Mouse (Mus musculus) spleen, embryonic (tissue): ENCODE data around the gene Sin3a.

Source experiments
- CTCF ChIA-PET: fragments of 350-600 bp; sonication (Branson Sonifier 250); formaldehyde crosslinking; loops from one replicate; lab custom pipeline; 2022; lab: Charles Lee

The Sin3a gene

DNA sequence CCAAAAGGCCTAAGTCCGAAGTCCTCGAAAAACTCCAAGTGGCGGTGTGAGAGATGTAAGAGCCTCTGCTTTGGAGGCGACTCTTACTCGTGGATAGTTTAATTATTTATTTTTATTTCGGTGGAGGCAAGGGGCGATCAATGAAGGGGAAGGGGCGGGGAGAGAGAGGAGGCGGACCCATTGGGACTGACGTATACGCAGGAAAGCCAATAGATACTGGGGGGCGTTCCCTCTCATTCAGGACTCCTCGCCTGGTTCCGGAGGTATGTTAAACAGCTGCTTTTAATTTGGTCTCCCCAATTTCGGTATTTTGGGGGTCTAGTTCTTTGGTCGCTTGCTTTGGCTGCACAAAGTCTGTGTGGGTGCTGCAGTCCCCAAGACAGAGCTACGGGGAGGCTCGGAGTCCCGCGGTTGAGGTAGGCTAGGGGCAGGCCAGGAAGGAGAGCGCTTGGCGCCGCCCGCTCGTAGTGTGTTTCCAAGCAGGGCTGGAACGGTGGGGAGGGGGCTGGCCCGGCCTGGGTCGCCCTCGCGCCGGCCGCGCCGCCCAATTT is at the start of gene Sin3a:
Gene Sin3a (plus strand): TSS at position 240 of the 551 bp plus-strand sequence.
- CTCF ChIA-PET: interaction anchor here (0.6 to 0.8 kb wide), 2 partner anchors 59 to 155 kb away, joined by 3 to 4 read pairs; partner anchors contain the start of gene Man2c1

DNA sequence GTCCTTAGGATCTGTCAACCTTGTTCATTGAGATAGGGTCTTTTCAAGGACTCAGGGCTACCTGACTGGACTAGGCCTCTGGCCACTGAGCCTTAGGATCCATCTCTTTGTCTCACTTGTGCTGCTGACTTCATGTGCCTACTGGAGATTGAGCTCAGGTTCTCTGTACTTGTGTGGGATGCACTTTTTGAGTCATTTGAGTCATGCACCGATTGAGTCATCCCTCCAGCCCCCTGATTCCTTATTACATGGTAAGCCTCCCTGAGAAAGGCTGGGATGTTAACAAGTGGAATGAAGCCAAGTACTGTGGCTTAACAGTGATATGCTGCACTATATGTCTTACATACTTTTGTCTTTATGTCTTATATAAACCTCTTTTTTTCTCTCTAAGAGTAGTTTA is 40.1 kb upstream of the Sin3a start:
- CTCF ChIA-PET: no interaction called here

DNA sequence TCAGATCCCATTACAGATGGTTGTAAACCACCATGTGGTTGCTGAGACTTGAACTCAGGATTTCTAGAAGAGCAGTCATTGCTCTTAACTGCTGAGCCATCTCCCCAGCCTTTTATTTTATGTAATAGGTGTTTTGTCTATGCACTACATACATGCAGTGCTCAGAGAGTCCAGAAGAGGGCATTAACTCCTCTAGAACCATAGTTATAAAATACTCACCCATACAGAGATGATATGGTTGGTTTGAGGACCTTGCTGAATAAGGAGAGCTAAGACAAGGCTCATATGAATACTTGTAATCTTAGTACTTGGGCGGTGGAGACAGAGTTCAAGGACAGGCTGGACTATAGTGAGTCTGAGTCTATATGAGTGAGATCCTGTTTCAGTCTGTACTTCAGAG is 15.6 kb upstream of the Sin3a start:
- CTCF ChIA-PET: interaction anchor here (0.7 kb wide), 1 partner anchor 166 kb away, joined by 3 read pairs; no protein-coding TSS in a partner anchor

DNA sequence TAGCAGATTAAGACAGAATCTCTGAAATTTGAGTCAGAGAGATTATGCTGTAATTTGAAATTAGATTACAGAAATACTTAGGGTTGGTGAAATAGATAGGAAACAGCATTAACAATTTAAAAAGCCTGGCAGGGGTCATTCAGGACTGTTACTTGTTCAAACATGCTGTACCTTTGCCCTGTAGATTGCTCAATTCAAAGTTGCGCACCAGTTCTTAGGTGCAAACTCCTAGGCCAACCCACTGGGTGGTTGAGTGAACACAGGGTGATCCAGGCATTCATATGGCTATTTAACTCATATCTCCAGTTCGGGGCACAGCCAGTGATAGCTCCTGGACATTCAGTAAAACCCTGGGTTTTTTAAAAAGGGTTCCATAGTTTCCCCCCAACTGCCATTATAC is 7.7 kb upstream of the Sin3a start:
- CTCF ChIA-PET: interaction anchor here (0.6 kb wide), 1 partner anchor 456 kb away, joined by 6 read pairs; no protein-coding TSS in a partner anchor

DNA sequence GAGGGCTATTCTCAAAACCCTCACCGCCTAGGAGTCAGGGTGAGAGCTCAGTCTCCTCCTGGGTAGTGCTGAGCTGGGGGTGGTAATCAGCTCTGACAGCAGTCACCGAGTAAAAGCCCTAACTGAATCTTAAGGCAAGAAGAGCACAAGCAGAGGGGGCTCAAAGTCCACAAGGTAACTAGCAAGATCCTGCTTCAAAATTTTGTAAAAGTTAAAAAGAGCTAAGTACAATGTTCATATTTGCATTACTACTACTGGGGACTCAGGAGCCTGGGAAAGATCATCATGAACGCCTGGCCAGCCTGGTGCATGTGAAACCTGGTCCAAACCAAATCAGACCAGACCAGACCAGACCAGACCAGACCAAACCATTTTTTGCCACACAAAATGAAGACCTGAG is 3.6 kb upstream of the Sin3a start:
- CTCF ChIA-PET: no interaction called here

DNA sequence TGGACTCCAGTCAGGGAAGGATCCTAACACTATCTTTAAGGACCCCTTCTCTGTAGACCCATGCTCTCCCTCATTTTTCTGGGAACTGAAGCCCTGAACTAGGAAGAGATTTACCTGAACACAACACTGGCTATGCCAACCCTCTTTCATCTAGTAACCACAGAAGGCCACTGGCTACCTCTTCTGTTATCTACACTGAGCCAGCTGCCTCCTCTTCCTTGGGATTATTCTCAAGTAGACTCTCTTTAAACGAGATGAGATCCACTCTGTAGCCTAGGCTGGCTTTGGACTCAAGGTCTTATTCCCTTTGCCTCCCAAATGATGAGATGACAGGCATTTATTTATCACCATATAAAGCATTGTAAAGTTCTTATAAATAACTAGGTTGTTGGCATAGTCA is 1.6 kb upstream of the Sin3a start:
- CTCF ChIA-PET: no interaction called here

DNA sequence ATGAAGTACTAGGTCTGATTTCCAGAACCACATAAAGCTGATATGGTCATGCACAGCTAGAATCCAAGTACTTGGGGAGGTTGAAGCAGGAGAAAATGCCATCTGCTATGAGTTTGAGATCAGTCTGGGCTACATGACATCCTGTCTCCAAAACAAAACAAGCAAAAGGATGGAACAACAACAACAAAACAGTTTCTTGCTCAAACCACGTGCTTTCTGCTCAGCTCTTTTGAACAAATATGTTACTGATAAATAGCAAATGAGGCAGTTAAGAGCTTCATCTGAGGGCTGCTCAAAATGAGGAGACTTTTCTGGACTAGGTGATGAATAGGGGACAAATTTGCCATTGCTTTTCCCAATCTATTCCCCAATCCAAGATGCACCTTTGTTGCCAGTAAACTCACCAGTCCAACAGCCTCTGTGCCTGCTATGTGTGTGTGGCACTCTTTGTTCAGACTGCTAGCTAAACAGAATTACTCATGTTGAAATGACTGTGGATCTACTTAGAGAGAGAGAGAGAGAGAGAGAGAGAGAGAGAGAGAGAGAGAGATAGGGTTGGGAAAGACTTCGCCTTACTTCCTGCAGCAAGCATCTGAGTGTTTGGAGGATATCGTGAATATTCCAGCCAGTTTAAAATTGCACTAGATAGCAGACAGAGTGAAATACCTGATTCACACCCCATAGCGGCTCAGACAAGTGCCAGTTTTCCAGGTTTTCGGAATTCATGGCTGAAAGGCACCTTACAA is 867 bp upstream of the Sin3a start:
- CTCF ChIA-PET: interaction anchor here (0.6 kb wide), 1 partner anchor 12 kb away, joined by 3 read pairs; no protein-coding TSS in a partner anchor

DNA sequence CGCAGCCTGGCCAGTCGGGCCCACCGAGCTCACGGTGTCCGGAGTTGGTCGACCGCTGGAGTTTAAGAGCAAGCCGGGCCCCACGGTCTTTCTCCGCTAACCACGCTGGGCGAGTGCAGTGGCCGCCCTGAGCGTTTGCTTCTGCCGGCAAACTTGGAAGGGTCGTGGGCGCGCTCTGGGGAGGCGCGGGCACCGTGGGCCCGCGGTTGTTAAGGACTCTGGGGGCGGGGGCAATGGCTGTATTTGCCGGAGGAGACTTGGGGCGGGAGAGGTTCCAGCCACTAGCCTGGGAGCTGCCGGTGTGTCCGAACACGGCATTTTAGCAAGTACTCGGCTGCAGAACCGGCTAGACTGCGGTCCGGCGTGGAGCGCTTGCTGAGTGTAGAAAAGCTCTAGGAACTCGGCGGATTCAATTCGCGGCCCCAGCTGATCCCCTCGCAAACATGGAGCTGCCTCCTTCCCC is 717 bp downstream of the Sin3a start:
- CTCF ChIA-PET: interaction anchor here (0.8 kb wide), 1 partner anchor 58 kb away, joined by 4 read pairs; the partner anchor contains the start of gene Man2c1

DNA sequence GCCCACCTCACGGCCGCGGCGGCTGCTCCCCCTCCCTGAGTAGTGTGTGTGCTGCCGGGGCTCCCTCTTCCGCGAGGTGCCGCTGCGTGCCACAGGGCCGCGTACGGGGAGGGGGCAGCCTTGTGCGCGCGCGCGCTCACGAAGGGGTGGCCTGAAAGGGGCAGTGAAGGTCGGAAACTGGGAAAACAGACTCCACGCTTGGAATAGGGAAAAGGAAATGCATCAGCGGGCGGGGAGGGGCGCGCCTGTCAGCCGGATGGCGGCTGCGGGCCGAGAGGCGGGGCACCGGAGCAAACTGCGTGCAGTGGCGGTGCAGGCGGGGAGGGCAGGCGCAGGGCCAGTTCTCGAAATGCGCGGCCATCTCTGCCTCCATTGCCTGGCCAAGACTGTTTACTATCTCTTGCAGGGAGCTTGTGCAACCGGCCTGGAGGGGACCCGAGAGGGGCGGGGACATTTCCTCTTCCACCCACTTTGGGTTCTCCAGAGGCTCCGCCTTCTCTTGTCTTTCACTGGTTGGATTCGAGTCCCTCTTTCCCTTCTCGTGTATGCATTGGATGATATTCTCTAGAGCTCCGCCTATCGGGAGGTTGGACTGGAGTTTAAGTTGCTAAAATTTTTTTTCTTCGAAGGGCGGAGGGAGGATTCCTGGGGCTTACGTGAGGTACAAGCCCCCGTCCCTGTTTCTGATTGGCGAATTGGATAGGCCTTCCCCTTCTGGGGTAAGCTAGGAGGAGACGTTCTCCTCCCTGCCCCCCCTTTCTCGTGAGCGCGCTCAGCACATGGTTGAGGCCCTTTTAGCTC is 1.3 kb downstream of the Sin3a start:
- CTCF ChIA-PET: interaction anchor here (0.7 to 0.8 kb wide), 2 partner anchors 11 to 58 kb away, joined by 4 read pairs; partner anchors contain the start of gene Man2c1

DNA sequence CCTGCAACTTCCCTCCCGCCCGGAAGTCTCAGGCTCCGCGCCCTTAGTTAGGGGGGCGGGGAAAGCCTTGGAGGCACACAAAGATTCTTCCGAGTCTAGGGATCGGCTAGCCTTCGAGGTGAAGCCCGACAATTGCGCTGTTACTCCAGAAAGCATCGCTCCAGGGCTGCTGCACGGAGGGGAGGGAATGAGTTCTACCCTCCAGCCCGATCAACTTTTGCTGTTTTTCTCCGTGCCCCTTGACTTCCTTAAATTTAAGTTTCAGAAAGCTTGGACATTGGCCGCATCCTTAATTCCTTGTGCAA is 1.9 kb downstream of the Sin3a start:
- CTCF ChIA-PET: interaction anchor here (0.7 kb wide), 1 partner anchor 10 kb away, joined by 4 read pairs; no protein-coding TSS in a partner anchor

DNA sequence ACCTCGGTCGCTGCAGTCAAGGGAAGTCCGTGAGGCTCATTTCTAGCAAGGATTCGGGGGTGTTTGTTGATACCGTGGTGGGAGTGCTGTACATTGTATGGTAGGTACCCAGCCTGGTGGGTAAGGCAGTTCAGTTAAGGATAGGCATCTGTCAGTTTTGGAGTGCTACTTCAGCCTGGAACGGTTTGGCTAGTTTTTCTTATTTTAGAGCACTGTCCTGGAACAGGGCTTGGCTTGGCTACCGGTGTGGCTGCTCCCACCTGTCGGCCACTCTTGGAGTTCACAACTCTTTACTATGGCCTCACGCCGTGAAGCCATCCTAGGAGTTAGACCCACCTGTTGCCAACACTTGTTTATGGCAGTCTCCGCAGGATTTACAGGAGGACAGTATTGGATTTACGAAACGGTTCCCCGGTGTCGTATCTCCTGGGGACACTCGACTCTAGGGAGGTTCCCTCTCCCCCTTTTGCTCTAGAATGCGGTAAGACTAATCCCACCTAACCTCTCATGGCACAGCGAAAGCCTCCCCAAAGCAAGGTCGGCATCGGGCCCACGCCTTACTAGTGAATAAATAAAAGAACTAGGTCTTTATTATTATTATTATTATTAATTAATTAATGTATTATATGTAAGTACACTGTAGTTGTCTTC is 2.5 kb downstream of the Sin3a start:
- CTCF ChIA-PET: no interaction called here

DNA sequence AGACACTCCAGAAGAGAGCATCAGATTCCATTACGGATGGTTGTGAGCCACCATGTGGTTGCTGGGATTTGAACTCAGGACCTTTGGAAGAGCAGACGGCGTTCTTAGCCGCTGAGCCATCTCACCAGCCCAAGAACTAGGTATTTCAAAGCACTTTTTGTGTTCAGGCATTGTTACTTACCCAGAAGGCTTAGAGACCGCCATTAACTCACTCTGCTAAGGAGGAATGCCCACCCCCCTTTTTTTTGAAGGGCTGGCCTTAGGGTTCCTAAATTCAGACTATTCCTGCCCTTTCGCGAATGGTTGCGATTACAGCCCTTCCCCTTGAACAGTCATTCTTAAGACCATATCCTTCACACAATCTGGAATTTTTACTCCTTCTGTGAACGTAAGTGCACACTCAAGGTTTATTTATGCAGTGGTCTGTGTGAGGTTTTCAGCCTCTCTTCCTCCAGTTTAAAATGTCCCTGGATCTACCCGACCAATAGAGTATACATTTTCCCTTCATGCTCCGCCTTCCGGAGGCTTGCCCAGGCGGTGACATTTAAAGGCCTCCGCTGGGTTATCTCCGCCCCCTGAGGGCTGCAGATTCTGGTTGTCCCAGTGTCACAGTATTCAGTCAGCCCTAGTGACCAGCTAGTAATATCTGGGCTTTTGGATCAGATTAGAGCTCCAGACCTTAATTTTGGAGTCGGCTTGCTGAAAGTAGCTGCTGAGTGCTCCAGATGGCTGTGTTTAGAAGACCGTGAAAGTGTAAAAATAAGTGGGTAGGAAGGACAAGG is 3.2 kb downstream of the Sin3a start:
- CTCF ChIA-PET: no interaction called here

DNA sequence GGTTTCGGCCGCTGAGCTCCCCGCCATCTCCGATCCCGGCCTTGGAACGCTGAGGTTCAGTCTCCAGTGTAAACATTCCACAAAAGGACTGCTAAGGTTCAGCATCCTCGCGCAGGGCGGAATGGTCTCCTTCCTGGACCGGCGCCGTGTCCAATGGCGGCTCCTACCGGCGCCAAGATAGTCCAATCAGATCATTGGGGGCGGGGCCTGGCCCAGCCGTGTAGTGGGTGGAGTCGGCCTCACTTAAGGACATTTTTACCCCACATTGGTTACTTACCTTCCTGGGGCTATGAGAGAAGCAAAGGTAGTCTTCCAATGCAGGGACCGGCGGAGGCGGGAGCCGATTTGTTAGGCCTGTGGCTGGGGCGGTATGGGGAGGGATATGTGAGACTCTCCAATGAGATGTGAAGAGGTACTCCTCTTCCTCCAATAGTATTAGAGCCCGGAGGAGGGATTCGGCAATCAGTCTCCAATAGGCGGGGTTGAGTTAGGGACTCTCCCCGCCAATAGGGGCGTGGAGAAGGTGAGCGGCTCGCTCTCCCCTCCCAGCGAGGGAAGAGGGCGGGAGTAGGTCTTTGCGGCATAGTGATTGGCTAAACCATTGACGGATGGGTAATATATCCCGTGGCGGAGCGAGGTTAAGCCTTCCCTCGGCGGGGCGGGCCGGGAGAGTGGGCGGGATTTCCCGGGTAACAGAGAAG is 4.0 kb downstream of the Sin3a start:
- CTCF ChIA-PET: no interaction called here

DNA sequence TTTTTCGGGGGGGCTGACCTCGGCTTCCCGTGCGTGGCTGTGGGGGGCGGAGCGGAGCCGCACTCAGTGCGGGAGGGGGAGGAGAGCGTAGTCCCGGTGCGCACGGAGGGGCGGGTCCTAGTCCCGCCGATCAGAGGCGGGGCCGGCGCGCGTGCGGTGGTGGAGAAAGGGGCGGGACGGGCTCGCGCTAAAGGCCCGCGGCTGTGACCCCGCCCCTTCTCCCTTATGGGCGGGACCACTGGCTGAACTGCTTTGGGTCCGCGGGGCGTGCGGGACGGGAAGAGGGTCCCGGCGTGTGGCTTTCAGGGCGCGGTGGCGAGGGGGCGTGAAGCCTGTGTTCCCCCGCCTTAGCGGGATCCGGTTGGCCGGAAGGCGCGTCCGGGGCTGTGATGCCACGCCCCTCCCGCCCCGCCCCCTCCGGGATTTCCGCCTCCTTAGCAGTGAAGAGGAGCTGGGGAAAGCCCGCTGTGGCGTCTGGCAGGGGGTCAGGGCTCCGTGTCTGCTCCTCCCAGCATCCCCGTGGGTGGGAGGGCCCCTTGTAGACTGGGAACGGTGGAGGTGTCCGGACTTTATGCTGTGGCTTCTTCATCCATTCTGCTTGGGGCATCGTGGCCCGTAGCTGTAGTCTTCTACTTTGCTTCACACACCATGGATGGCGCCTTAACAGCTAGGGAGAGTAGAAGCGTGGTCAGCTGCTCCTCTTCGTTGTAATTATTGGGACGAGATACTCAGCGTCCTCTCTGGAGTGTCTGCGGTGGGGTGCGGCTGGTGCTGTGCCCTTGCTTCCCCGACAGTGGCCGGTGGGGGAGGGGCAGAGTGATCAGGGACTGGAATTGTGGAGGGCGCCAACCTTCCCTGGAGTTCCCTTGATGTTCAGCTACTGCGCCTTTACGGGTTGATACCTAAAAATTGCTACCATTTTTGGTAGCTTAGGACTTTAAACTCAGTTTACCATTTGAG is 5.1 kb downstream of the Sin3a start:
- CTCF ChIA-PET: interaction anchor here (0.5 to 0.7 kb wide), 3 partner anchors 14 to 84 kb away, joined by 3 to 13 read pairs (median 7); no protein-coding TSS in a partner anchor

DNA sequence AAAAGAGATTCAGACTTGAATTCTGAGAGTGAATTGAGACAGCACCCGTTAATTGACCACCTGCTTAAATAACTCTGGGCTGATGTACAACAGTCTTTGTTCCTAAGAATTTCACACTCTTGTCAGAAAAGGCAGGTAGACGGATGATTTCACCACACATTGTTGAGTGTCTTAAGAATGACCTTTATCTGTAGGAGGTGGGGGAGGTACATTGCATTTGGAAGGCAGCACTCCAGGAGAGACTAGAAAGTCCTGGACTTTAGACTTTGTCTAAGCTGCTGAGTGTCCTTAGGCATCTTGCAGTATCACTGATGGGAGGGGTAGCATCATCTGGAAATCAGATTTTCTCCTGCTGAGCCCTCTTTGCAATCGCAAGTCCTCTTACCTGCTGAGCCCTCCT is 10.4 kb downstream of the Sin3a start:
- CTCF ChIA-PET: interaction anchor here (0.7 kb wide), 1 partner anchor 11 kb away, joined by 3 read pairs; no protein-coding TSS in a partner anchor

DNA sequence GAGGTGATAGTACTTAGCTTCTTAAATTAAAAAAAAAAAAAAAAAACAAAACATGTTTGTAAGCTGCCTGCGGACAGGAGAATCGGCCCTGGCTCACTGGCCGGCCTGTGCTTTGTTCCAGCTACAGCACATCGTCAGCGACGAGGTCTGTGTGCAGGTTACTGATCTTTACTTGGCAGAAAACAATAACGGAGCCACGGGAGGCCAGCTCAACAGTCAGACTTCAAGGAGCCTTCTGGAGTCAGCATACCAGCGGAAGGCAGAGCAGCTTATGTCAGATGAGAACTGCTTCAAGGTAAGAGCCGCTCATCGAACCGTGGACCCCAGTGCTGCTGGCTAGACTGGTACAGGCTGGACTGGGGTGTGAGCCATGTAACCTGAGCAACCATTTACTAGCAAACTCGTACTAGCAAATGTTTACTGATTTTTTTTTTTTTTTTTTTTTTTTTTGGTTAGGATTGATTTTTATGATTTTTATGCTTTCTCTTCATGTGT is 45.5 kb downstream of the Sin3a start:
- CTCF ChIA-PET: no interaction called here

DNA sequence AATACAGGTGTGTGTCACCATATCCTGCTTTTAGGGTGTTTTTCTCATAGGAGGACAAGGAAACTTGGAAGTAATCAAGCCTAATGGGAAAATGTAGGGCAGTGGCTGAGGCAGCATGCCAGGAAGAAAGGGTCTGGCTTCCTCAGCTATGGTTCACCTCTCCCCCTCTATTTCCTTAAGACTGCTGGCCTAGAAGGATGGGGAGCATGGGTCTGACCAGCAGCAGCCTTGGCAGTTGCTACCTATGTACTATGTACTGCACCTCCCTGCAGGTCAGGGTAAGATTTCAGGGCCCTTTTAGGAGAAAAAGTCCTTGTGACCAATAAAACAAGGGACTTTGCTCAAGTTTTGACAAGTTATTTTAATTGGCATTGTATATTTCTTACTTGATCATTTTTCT is 57.8 kb downstream of the Sin3a start:
- CTCF ChIA-PET: no interaction called here
